Mouse (Mus musculus) heart, embryonic 14.5 days (tissue): ENCODE results near the gene Lbh. TPM values are rescaled to one million over a fixed set of nuclear protein-coding genes. Genes with fewer than 3 reads are reported as not detected.

Experiments
- ATAC-seq: fragments of 200-750 bp; cut with Nextera tagmentation; 2 replicates; pipeline ENCODE4 v1.8.0; 2017; ENCODE audit warnings: low read depth, moderate TSS enrichment; ENCODE audit not compliant: insufficient number of reproducible peaks, insufficient read depth, low FRiP score
- H3K27ac ChIP-seq, 2 experiments: fragments of 200-500 bp in 1 of 2; fragments of 300-500 bp in 1 of 2; sonication (generic) in 1 of 2; replicated peaks in 1 of 2; 2 replicates each; pipeline ENCODE4 v1.5.1; 2012 to 2014; ENCODE audit warnings: low read depth in 2 of 2, low read length in 2 of 2, control low read depth in 1 of 2, mild to moderate bottlenecking in 1 of 2, mixed read lengths in 1 of 2; ENCODE audit not compliant: control insufficient read depth in 1 of 2, insufficient read depth in 1 of 2
- H3K27me3 ChIP-seq: fragments of 300-500 bp; sonication (generic); 2 replicates; pipeline ENCODE4 v1.6.1; 2014; ENCODE audit warnings: mild to moderate bottlenecking, low read length, control low read depth; ENCODE audit not compliant: control insufficient read depth, insufficient read depth
- H3K36me3 ChIP-seq: fragments of 300-500 bp; sonication (generic); 2 replicates; pipeline ENCODE4 v1.6.1; 2014; ENCODE audit warnings: mild to moderate bottlenecking, control low read depth, low read length, mixed read lengths; ENCODE audit not compliant: control insufficient read depth, insufficient read depth
- H3K4me1 ChIP-seq, 2 experiments: fragments of 200-500 bp in 1 of 2; fragments of 300-500 bp in 1 of 2; sonication (generic) in 1 of 2; 2 replicates each; pipeline ENCODE4 v1.6.1; 2012 to 2014; ENCODE audit warnings: low read length in 2 of 2, control low read depth in 1 of 2, mixed read lengths in 1 of 2; ENCODE audit not compliant: control insufficient read depth in 2 of 2, insufficient read depth in 2 of 2
- H3K4me2 ChIP-seq: fragments of 300-500 bp; sonication (generic); 2 replicates; pipeline ENCODE4 v1.6.1; 2014; ENCODE audit warnings: mild to moderate bottlenecking, low read length
- H3K4me3 ChIP-seq, 2 experiments: fragments of 200-500 bp in 1 of 2; fragments of 300-500 bp in 1 of 2; sonication (generic) in 1 of 2; 2 replicates each; pipeline ENCODE4 v1.5.1; 2012 to 2014; ENCODE audit warnings: low read length in 2 of 2, mild to moderate bottlenecking in 2 of 2, control low read depth in 1 of 2, low read depth in 1 of 2, moderate library complexity in 1 of 2; ENCODE audit not compliant: control insufficient read depth in 1 of 2, insufficient read depth in 1 of 2
- H3K9ac ChIP-seq: fragments of 300-500 bp; sonication (generic); 2 replicates; pipeline ENCODE4 v1.6.1; 2014; ENCODE audit warnings: mild to moderate bottlenecking, low read length
- H3K9me3 ChIP-seq: fragments of 300-500 bp; sonication (generic); 2 replicates; pipeline ENCODE4 v1.6.1; 2016; ENCODE audit warnings: low read length, control low read depth; ENCODE audit not compliant: control insufficient read depth
- WGBS: fragments of 180-500 bp; shearing (Covaris S2); extraction: QIAGEN DNeasy Blood & Tissue Kit; methylation state at CpG from one replicate; pipeline ENCODE4 v1.1.7; 2014; 5-methylcytosine and 5-hydroxymethylcytosine counted together
- polyA plus RNA-seq: library from polyadenylated mRNA; unstranded; fragments of >200 nt; fragmentation: Nextera tagmentation; extraction: Ambion mirVana; gene quantifications from 2 replicates; pipeline ENCODE4 v1.2.1, GENCODE M21; 2014

The Lbh gene
- polyA plus RNA-seq, 1 experiment from 2014 or later, result 36.2 TPM

DNA sequence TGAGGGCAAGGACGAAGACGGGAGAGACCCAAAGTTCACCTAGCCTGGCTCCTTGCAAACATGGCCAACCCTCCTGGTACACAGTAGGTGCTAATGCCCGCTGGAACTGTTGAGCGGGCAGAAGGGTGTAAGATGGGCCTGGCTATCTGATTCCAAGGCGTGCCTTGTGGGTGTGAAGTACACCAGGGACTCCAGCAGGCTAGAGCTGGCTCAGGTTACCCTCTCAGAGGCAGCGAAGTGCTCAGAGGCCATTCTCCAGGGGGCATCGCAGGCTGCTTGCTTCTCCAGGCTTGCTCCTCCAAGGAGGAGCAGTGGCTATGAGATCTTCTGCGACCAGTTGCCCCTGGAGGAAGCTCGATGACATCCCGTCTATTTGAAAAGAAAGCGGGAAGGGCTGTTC, 6.8 kb upstream of the Lbh start:
- peak overlapping the region; percentile 27 to 69 for H3K27ac ChIP-seq
- no peaks in the 10 kb centered on the region for H3K36me3 ChIP-seq
- H3K9ac ChIP-seq, result no peak overlapping the region
- H3K4me2 ChIP-seq, result no peak overlapping the region
- H3K4me3 ChIP-seq, result no peak overlapping the region
- 64% methylated on average over 11 of the region's 11 CpGs for WGBS
- no peaks in the 10 kb centered on the region for H3K9me3 ChIP-seq
- ATAC-seq, result no peak
- peaks cover 11 to 35% of the 10 kb centered on the region in 2 experiments for H3K4me1 ChIP-seq
- no peaks in the 10 kb centered on the region for H3K27me3 ChIP-seq

DNA sequence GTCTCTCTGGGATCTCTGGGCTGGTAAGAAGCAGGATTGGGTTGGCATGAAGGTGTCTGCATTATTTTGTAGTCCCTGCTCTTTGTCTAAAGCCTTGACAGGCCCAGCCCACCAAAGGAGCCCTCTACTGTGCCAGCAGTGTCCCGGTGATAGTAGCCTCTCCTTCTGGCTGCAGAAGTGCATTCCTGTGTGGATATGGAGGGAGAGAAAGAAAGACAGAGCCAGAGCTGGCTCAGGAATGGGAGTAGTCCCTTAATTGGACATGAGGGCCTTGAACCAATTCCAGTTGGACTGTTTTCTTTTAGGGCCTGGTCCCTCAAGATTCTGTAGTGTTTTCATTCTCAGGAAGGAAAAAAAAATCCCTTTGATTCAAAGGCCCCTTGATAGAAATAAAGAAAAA, 6.4 kb upstream of the Lbh start:
- ATAC-seq, result 0 out of 2 replicates have a peak, but pooled peaks have one; percentile 40
- peak overlapping the region; percentile 27 to 69 for H3K27ac ChIP-seq

DNA sequence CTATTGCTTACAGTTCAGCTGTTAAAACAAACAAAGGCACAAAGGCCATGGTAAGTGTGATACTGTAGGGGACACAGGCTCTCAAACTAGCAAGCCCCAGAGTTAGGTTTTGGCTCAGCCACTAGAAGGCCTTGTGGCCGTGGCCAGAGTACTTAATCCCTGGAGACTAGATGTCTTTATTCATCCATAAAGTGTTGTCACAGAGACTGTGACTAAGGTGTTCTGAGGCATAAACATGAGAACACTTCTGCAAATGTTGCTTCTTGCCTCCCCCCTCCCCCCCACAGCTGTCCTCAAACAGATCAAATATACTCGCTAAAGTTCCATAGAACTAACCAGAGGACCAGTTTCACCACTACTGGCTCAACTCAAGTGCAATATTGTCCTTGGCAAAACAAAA, 4.0 kb upstream of the Lbh start:
- Histone ChIP-seq H3K9me3 (no peaks in the 10 kb centered on the region), H3K36me3 (no peaks in the 10 kb centered on the region), H3K27ac (no peak overlapping the region), H3K4me3 (no peak overlapping the region), H3K4me1 (peaks cover 8 to 39% of the 10 kb centered on the region in 2 experiments), H3K9ac (no peak overlapping the region), H3K4me2 (no peak overlapping the region), H3K27me3 (no peaks in the 10 kb centered on the region)
- WGBS, result 85% methylated on average over 2 of the region's 2 CpGs
- no peak for ATAC-seq

More for the DNA sequence above, 6.4 kb upstream of the Lbh start:
- Histone ChIP-seq H3K36me3 (no peaks in the 10 kb centered on the region), H3K27me3 (no peaks in the 10 kb centered on the region), H3K4me1 (peaks cover 8 to 33% of the 10 kb centered on the region in 2 experiments), H3K9me3 (no peaks in the 10 kb centered on the region), H3K4me3 (no peak overlapping the region), H3K9ac (no peak overlapping the region), H3K4me2 (no peak overlapping the region)
- WGBS, result 0% methylated on average over 1 of the region's 1 CpGs

DNA sequence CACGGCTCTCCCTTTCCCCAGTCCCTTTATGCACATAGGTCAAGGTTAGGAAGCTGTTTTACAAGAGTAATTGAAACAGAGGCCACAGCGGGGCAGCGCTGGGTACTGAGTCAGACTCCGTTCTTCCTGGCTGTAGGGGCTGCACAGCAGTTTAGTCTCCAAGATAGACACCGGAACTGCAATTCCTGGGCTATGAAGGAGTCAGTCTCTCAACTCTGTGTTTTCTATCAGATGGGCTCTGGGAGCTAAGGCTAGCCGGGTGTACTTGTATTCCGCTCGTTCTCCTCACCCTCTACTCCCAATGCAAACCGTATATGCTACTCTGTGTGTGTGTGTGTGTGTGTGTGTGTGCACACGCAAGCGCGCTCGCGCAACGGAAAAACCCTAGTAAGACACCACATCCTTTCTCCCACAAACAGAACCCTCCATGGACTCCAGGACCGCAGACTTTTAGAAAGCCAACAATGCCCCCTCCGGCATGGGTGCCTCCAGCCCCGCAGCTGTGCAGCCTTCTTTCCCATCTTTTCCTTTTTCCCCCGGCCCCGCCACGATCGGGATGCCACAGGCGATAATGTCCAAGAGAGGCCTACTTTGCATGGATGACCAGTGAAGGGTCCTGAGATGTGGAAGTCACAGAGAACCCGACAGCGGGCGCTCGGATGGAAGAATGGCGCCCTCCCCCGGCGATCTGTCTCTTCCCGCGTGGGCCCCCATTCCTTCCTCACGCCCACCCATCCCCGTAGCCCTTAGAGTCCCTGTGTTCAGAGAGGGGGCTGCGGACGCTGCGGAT, 669 bp upstream of the Lbh start:
- H3K27ac ChIP-seq, result peak overlapping the region; percentile 96 to 97
- peak overlapping the region; percentile 72 to 96 for H3K4me3 ChIP-seq
- peaks cover 20% of the 10 kb centered on the region for H3K36me3 ChIP-seq
- H3K4me1 ChIP-seq, result peaks cover 0 to 37% of the 10 kb centered on the region in 2 experiments; a peak in 2 of 4 replicates
- no peaks in the 10 kb centered on the region for H3K9me3 ChIP-seq
- peak overlapping the region; percentile 94 for H3K4me2 ChIP-seq
- H3K27me3 ChIP-seq, result no peaks in the 10 kb centered on the region
- ATAC-seq, result peak; percentile 40
- peak overlapping the region; percentile 100 for H3K9ac ChIP-seq
- 2% methylated on average over 37 of the region's 37 CpGs for WGBS

DNA sequence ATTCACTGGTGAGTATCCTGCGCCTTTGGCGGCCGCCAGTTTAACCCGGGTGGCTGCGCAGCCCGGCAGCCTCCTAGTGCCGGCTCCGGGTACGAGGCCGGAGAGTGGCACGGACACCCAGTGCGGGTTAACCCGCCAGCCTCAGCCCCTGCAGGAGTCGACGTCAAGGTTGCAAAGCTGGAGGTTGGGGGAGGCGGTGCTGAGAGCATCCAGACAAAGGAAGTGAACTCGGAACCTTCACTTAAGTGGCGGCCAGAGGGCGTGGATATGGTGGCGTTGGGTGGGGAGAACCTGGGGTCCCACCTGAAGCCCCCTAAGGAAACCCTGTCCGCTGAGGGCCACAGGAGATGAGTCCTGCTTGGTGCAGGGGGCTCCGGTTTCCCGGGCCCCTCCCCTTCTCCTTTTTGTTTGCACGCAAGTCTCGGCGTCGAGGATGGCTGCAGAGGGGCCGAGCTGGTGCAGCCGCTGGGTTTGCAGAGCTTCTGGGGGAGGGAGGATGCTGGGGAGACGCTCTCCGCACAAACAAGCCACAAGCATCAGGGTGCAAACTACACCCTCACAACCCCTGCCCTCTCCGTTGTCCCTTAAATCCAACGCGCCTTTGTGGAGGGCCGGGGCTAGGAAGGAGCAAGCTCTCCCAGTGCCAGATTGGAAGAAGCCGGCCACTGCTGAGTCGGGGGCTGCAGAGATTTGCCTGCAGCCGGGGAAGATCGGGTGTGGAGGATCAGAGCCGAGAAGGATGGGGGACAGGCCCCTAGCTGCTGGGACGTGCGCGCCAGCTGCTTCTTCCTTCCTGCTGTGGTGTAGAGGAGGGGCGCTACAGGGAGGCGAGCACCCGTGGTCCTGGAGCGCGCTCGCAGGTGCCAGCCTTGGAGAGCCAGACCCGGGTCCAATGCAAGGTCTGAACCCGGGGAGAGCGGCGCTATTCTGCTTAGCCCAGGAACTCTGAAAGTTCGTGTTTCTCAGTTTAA, 751 bp downstream of the Lbh start:
- Histone ChIP-seq H3K4me3 (peak overlapping the region; percentile 72 to 96), H3K27me3 (no peaks in the 10 kb centered on the region), H3K27ac (peak overlapping the region; percentile 91 to 97), H3K9me3 (no peaks in the 10 kb centered on the region), H3K36me3 (peaks cover 34% of the 10 kb centered on the region), H3K9ac (peak overlapping the region; percentile 100), H3K4me2 (peak overlapping the region; percentile 94), H3K4me1 (peaks cover 6 to 30% of the 10 kb centered on the region in 2 experiments)
- ATAC-seq, result peak; percentile 15; the same call in 1 of the 2 replicates
- under 1% methylated on average over 52 of the region's 54 CpGs for WGBS

DNA sequence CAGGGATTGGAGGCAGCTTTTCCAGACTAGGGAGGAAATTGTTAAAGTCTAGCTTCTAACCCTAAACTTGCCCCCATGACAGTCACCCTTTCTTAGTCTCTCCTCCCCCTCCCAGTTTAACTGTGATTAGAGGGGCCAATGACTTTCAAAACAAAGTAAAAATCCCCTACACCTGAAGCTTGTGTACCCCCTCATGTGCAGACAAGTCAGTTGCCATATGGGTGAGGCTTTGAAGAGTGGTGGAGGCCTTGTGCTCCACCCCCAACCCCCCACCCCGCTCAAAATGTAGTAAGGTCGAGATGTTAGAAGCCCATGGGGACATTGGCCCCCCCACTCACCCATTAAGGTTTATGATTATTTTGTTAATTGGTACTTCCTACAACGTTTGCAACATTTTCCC, 1.5 kb downstream of the Lbh start:
- peak overlapping the region; percentile 94 for H3K4me2 ChIP-seq
- H3K27ac ChIP-seq, result peak overlapping the region; percentile 91 to 97
- H3K4me1 ChIP-seq, result peaks cover 8 to 34% of the 10 kb centered on the region in 2 experiments
- peaks cover 42% of the 10 kb centered on the region for H3K36me3 ChIP-seq
- no peak for ATAC-seq
- no peaks in the 10 kb centered on the region for H3K27me3 ChIP-seq
- peak overlapping the region; percentile 100 for H3K9ac ChIP-seq
- WGBS, result 2% methylated on average over 3 of the region's 3 CpGs
- no peaks in the 10 kb centered on the region for H3K9me3 ChIP-seq
- peak overlapping the region; percentile 72 to 96 for H3K4me3 ChIP-seq

DNA sequence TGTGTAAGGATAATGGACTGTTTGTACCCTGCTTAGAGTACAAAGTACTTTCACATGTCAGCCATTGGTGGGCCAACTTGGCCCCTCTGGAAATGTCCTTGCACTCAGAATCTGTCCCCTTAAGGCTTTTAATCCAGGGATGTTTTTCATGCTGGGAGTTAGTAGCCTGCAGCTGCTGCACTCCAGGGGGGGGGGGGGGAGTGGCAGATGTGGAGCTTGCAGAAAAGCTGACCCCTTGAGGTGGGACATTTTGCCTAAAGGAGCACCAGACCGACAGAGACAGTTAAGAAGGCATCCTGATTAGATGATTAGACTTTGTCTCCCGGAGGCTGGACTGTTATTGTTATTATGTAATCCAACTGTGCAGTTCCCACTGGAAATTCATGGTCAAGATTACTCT, 2.3 kb downstream of the Lbh start:
- peak overlapping the region; percentile 100 for H3K9ac ChIP-seq
- peaks cover 50% of the 10 kb centered on the region for H3K36me3 ChIP-seq
- peaks cover 14 to 42% of the 10 kb centered on the region in 2 experiments for H3K4me1 ChIP-seq
- no peaks in the 10 kb centered on the region for H3K27me3 ChIP-seq
- H3K4me2 ChIP-seq, result peak overlapping the region; percentile 94
- H3K9me3 ChIP-seq, result no peaks in the 10 kb centered on the region
- no peak for ATAC-seq
- H3K4me3 ChIP-seq, result peak overlapping the region; percentile 41 to 96
- peak overlapping the region; percentile 88 to 97 for H3K27ac ChIP-seq
- whole genome bisulfite sequencing, result 0% methylated on average over 2 of the region's 2 CpGs
